9 mouse cellular contexts compared by ENCODE assay signal in genomic region chr16:35603729-35604522, GRCm38 (mm10).
DNase-seq lines count a peak whose midpoint lies in the region; ATAC-seq and TF ChIP-seq lines count a peak whose summit lies in the region.
"Had no signal": no experiment of that assay in that cellular context is flagged by ENCODE, and none has a peak within 500 bp of the region (broad histone marks: within the 10 kb centered on the region; RNA-seq: fewer than 3 reads in every experiment).

No protein-coding gene starts in this region.

- no peaks in the 10 kb centered on the region for H3K36me3 ChIP-seq in lung, embryonic 16.5 days (ENCODE audit: control insufficient read depth, insufficient read depth, low read length)
- H3K36me3 ChIP-seq in heart, adult 2 months (ENCODE audit: control insufficient read depth, insufficient read depth, low read length), result no peaks in the 10 kb centered on the region
- H3K36me3 ChIP-seq: liver, embryonic 13.5 days had no signal

- H3K4me2 ChIP-seq in lung, embryonic 16.5 days (ENCODE audit: low read depth, low read length), result no peak overlapping the region
- H3K4me2 ChIP-seq: liver, embryonic 13.5 days had no signal

- ATAC-seq in lung, embryonic 16.5 days (ENCODE audit: low read depth), result peak; percentile 82
- ATAC-seq in megakaryocyte, adult 5-6 weeks (ENCODE audit: poor library complexity, severe bottlenecking), result no peak

- WGBS in lung, embryonic 16.5 days, result 40% methylated on average over 20 of the region's 20 CpGs
- 41% methylated on average over 20 of the region's 20 CpGs for WGBS in heart, adult 2 months

- no peak for DNase-seq in lung, adult 18-20 months
- peak; percentile 48 to 61 for DNase-seq in heart, adult 2 months
- peak; percentile 29 for DNase-seq in kidney, adult 9 months
- DNase-seq in skeletal muscle tissue, adult 2 months (ENCODE audit: low read depth, low spot score), result peak; percentile 44
- no peak for DNase-seq in adipocyte (ENCODE audit: low spot score)
- no peak for DNase-seq in T-cell, adult 2 months (ENCODE audit: low spot score)
- DNase-seq: liver, embryonic 13.5 days had no signal

- TF ChIP-seq EP300 in heart, adult 2 months (IDR thresholded peaks at IDR 0.05; ENCODE audit: insufficient read depth, low read depth, low read length), result 0 out of 2 replicates have a peak, but pooled peaks have one; percentile 39

- H3K27ac ChIP-seq in lung, embryonic 16.5 days (ENCODE audit: low read length), result no peak overlapping the region
- no peak overlapping the region for H3K27ac ChIP-seq in heart, adult 2 months
- H3K27ac ChIP-seq: liver, embryonic 13.5 days had no signal

- H3K79me2 ChIP-seq in heart, adult 2 months (replicated peaks; ENCODE audit: control insufficient read depth, insufficient read depth, low read length), result no peaks in the 10 kb centered on the region

- H3K4me3 ChIP-seq in lung, embryonic 16.5 days (ENCODE audit: low read length), result no peak overlapping the region
- no peak overlapping the region for H3K4me3 ChIP-seq in heart, adult 2 months
- H3K4me3 ChIP-seq: liver, embryonic 13.5 days had no signal

- H3K9me3 ChIP-seq in lung, embryonic 16.5 days (ENCODE audit: control insufficient read depth, low read length), result no peaks in the 10 kb centered on the region
- H3K9me3 ChIP-seq: liver, embryonic 13.5 days had no signal

- no peaks in the 10 kb centered on the region for H3K27me3 ChIP-seq in lung, embryonic 16.5 days (ENCODE audit: control insufficient read depth, insufficient read depth, low read depth, low read length)
- 0 out of 2 replicates have a peak, but pooled peaks cover 2% of the 10 kb centered on the region for H3K27me3 ChIP-seq in heart, adult 2 months (ENCODE audit: control insufficient read depth, insufficient read depth, low read length)

- TF ChIP-seq CTCF in heart, adult 2 months (IDR thresholded peaks at IDR 0.05), result no peak

- H3K9ac ChIP-seq in lung, embryonic 16.5 days (ENCODE audit: low read length), result no peak overlapping the region
- no peak overlapping the region for H3K9ac ChIP-seq in heart, adult 2 months (ENCODE audit: low read depth, low read length)
- H3K9ac ChIP-seq: liver, embryonic 13.5 days had no signal

- TF ChIP-seq POLR2A in heart, adult 2 months (IDR thresholded peaks at IDR 0.05; ENCODE audit: insufficient read depth, low read depth, low read length), result no peak

- intact Hi-C loops in heart, adult 2 months (cut with DNase I), result no loop called here

- H3K4me1 ChIP-seq in lung, embryonic 16.5 days (replicated peaks; ENCODE audit: control insufficient read depth, insufficient read depth, low read length), result peaks cover 5% of the 10 kb centered on the region; the same call in 1 of the 2 replicates
- no peaks in the 10 kb centered on the region for H3K4me1 ChIP-seq in heart, adult 2 months (ENCODE audit: control insufficient read depth, insufficient read depth, low read length)
- H3K4me1 ChIP-seq: liver, embryonic 13.5 days had no signal

Comparison
In these comparisons a context has a peak if more than half of its experiments do, and no peak if none do; other contexts are left out.
1. DNase-seq: peak in heart, adult 2 months (2 of 2), kidney, adult 9 months (single experiment) and skeletal muscle tissue, adult 2 months (single experiment); none in lung, adult 18-20 months (0 of 2), adipocyte (single experiment) and T-cell, adult 2 months (single experiment).